Mouse (Mus musculus): ENCODE data around the gene Trim44.

The Trim44 gene

DNA sequence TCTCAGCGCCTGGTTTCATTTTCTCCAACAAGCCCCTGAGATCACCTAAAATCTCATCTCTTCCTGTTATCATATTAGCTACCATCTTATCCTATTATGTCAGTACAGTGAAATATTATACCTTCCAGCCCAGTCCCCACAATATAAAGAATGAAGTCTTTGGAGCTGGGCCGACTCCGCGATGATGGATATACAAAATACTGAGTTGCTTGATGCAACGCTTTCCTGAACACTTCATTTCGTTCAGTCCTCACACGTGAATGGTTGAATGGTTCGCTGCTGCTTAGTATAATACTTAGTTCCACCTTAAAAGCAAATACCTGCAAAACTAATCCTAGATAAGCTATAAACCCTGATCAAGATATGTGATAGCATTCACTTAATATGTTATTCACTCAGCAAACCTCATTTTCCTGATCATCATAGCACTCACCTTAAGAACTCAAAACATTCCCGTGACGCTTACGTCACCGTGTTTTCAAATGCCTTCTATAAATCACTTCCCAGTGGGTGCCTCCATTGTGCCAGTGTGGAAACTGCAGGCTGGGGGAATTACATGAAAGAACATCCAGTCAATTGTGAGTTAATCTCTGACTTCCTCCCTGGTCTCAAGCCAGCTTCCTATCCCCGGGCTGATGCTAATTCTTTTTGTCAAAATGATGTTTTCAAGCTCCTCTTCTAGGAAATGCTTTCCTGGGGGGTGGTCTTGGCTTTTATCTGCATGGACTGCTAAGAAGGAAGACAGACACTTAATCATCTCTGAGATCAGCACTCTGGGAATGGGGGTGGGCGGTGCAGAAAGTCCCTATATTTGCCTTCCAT, at the start of gene Trim44:
Trim44 (minus strand) TSS at position 466 of the 822 bp plus-strand sequence.
- CTCF ChIA-PET: no interaction called here

- CTCF ChIA-PET: no interaction called here
These were observed 47.5 kb upstream of the Trim44 start for GRCm38 (mm10) chr2:102455126-102455525.

- CTCF ChIA-PET: no interaction called here
These were observed 45.8 kb upstream of the Trim44 start for GRCm38 (mm10) chr2:102453447-102453846.

GRCm38 (mm10) chr2:102451671-102452549, 44.3 kb upstream of the Trim44 start, which contains the start of gene Fjx1:
Gene Fjx1 (minus strand): TSS chr2:102452499.
- CTCF ChIA-PET: interaction anchor here (0.6 kb wide), 1 partner anchor 361 kb away, joined by 3 read pairs; no protein-coding TSS in a partner anchor

GRCm38 (mm10) chr2:102450761-102451670, 43.4 kb upstream of the Trim44 start:
- CTCF ChIA-PET: interaction anchor here (0.6 kb wide), 1 partner anchor 360 kb away, joined by 3 read pairs; no protein-coding TSS in a partner anchor

- CTCF ChIA-PET: no interaction called here
These were observed 42.7 kb upstream of the Trim44 start for GRCm38 (mm10) chr2:102450248-102450760.

- CTCF ChIA-PET: no interaction called here
These were observed 42.1 kb upstream of the Trim44 start for GRCm38 (mm10) chr2:102449630-102450247.

GRCm38 (mm10) chr2:102449056-102449455, 41.4 kb upstream of the Trim44 start:
- CTCF ChIA-PET: no interaction called here

- CTCF ChIA-PET: no interaction called here
These were observed 40.2 kb upstream of the Trim44 start for GRCm38 (mm10) chr2:102447831-102448230.

GRCm38 (mm10) chr2:102446851-102447250, 39.2 kb upstream of the Trim44 start:
- CTCF ChIA-PET: no interaction called here

DNA sequence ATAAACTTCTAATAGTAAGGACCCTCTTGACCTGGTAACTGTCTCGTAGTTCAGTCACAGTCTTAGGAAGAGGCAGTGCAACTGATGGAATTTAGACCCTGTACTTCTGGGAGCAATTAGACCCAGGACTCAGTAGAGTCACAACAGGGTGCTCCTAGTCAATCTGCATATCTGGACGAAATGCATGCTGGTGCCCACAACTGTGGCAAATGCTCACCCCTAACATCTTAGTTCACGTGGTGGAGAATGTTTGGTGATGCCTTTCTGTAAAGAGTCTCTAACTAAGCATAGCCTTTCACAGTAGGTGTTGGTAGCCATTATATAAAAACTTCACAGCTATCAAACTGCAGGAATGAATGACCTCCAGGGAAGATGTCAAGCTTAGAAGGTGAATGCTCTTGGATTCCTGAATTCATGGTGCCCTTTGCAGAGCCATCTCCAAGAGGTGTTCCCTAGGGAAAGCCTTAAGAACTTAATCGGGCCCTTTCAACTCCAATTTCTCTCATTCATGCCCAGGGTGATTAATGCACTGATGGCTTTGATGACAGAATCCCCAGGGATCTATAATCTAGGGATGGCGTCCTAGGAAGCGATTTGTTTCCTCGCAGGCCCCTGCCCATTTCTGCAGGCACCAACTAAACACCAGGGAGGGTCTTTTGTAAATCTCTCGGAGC, 29.9 kb upstream of the Trim44 start:
- CTCF ChIA-PET: no interaction called here

GRCm38 (mm10) chr2:102433879-102434278, 26.3 kb upstream of the Trim44 start:
- CTCF ChIA-PET: no interaction called here

GRCm38 (mm10) chr2:102431084-102431483, 23.5 kb upstream of the Trim44 start:
- CTCF ChIA-PET: no interaction called here

GRCm38 (mm10) chr2:102427974-102428373, 20.3 kb upstream of the Trim44 start:
- CTCF ChIA-PET: no interaction called here

- CTCF ChIA-PET: interaction anchor here (0.7 kb wide), 1 partner anchor 105 kb away, joined by 3 read pairs; no protein-coding TSS in a partner anchor
These were observed 18.8 kb upstream of the Trim44 start for GRCm38 (mm10) chr2:102426434-102426833.

DNA sequence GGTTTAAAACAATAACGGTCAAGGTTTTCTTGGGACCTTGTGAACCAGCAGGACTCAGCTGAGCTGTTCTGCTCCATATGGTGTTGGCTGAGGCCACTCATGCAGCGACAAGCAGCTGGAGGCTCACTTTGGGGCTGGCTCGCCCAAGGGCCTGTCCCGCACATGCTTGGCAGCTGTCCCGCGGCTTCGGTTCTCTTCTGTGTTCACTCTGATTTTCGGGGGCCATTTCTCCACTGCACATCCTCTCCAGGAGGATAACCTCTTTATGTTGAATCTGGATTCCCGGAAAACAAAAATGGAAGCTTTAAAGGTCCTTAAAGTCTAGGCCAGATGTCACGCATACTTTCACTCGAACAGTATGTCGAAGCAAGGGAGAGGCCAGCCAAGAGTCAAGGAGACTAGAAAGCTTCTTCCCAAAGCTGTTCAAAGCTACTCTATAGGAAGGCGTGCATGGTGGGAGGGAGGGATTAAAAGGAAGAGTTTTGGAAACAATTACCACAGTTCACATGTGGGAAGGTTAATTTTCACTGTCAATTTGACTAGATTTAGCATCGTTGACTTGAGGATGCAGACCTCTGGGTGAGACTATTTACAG, 8.6 kb upstream of the Trim44 start:
- CTCF ChIA-PET: no interaction called here

GRCm38 (mm10) chr2:102412738-102413137, 5.1 kb upstream of the Trim44 start:
- CTCF ChIA-PET: no interaction called here

GRCm38 (mm10) chr2:102410615-102411014, 3.0 kb upstream of the Trim44 start:
- CTCF ChIA-PET: no interaction called here

DNA sequence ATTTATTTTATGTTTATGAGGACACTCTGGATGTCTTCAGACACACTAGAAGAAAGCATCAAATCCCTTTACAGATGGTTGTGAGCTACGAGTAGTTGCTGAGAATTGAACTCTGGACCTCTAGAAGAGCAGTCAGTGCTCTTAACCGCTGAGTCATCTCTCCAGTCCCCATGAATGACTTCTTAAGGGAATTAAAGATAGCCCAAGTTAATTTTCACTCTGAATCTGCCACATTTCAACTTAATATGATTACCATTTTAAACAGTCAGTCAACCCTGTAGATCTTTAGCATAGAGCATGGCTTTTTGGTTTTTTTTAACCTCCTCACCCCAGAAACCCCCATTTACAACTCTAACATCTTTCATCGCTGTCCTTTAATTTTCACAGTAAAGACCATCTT, 2.1 kb upstream of the Trim44 start:
- CTCF ChIA-PET: no interaction called here
